In genomic region chr7:73555918-73556580, GRCm38 (mm10) we compare ENCODE assay signal across 9 mouse cellular contexts. TPM values are rescaled to one million over a fixed set of nuclear protein-coding genes. Genes with fewer than 3 reads are reported as not detected.
DNase-seq lines count a peak whose midpoint lies in the region; ATAC-seq and TF ChIP-seq lines count a peak whose summit lies in the region.
"Had no signal": no experiment of that assay in that cellular context is flagged by ENCODE, and none has a peak within 500 bp of the region (broad histone marks: within the 10 kb centered on the region; RNA-seq: fewer than 3 reads in every experiment).

No protein-coding gene starts in this region.

- TF ChIP-seq CTCF in E14TG2a.4 (conservative IDR thresholded peaks at IDR 0.05; ENCODE audit: low read length): no peak
- no peak for TF ChIP-seq CTCF in thymus, adult 2 months (IDR thresholded peaks at IDR 0.05; ENCODE audit: borderline replicate concordance, control insufficient read depth, extremely low read depth, insufficient read depth, low read length, poor library complexity)

- 0 out of 4 replicates have a peak overlapping the region, but pooled peaks of 1 of the 2 experiments have one; percentile 100 for H3K27ac ChIP-seq in heart, embryonic 14.5 days (replicated peaks in 1 of 2; ENCODE audit: control insufficient read depth in 1 of 2, insufficient read depth in 1 of 2, low read depth in 2 of 2, low read length in 2 of 2)
- peak overlapping the region; percentile 63; the same call in 1 of the 2 replicates for H3K27ac ChIP-seq in forebrain, embryonic 15.5 days (replicated peaks)
- peak overlapping the region; percentile 89 for H3K27ac ChIP-seq in macrophage
- H3K27ac ChIP-seq in thymus, adult 2 months (ENCODE audit: control insufficient read depth, insufficient read depth, low read length): no peak overlapping the region

- no peak for DNase-seq in heart, adult 11 months
- no peak for DNase-seq in left cerebral cortex, adult 8-10 months (ENCODE audit: low spot score in 2 of 2)
- DNase-seq in urinary bladder, adult 2 months (ENCODE audit: low spot score): no peak
- DNase-seq in thymus, adult 2 months: no peak
- DNase-seq: cerebellum, adult 9-11 months had no signal

- peaks cover 5 to 14% of the 10 kb centered on the region in 2 experiments; a peak in 2 of 4 replicates for H3K4me1 ChIP-seq in heart, embryonic 14.5 days (ENCODE audit: control insufficient read depth in 2 of 2, insufficient read depth in 2 of 2, low read length in 2 of 2)
- H3K4me1 ChIP-seq in E14TG2a.4 (replicated peaks; ENCODE audit: low read depth, low read length): peaks cover 46% of the 10 kb centered on the region
- H3K4me1 ChIP-seq in forebrain, embryonic 15.5 days: peaks cover 28% of the 10 kb centered on the region
- peaks cover 5% of the 10 kb centered on the region for H3K4me1 ChIP-seq in thymus, adult 2 months (replicated peaks; ENCODE audit: control insufficient read depth, insufficient read depth, low read length)

- ATAC-seq in heart, embryonic 14.5 days (ENCODE audit: insufficient number of reproducible peaks, insufficient read depth, low FRiP score, low read depth): no peak
- no peak for ATAC-seq in forebrain, embryonic 15.5 days (replicated peaks)

- H3K9me3 ChIP-seq in heart, embryonic 14.5 days (ENCODE audit: control insufficient read depth, low read length): no peaks in the 10 kb centered on the region
- no peaks in the 10 kb centered on the region for H3K9me3 ChIP-seq in E14TG2a.4 (ENCODE audit: low read length)
- H3K9me3 ChIP-seq in forebrain, embryonic 15.5 days: no peaks in the 10 kb centered on the region

- TF ChIP-seq POLR2A in thymus, adult 2 months (IDR thresholded peaks at IDR 0.05; ENCODE audit: control insufficient read depth, extremely low read depth, insufficient read depth, low read length, poor library complexity): no peak

- H3K4me2 ChIP-seq in heart, embryonic 14.5 days (ENCODE audit: low read length): peak overlapping the region; percentile 71
- peak overlapping the region; percentile 39 for H3K4me2 ChIP-seq in forebrain, embryonic 15.5 days (replicated peaks)

- peaks cover 19% of the 10 kb centered on the region for H3K36me3 ChIP-seq in heart, embryonic 14.5 days (ENCODE audit: control insufficient read depth, insufficient read depth, low read length)
- peaks cover 27% of the 10 kb centered on the region for H3K36me3 ChIP-seq in E14TG2a.4 (ENCODE audit: insufficient read depth, low read length)
- H3K36me3 ChIP-seq in forebrain, embryonic 15.5 days: no peaks in the 10 kb centered on the region
- H3K36me3 ChIP-seq in macrophage (ENCODE audit: inconsistent target): no peaks in the 10 kb centered on the region
- peaks cover 22% of the 10 kb centered on the region for H3K36me3 ChIP-seq in thymus, adult 2 months (ENCODE audit: control insufficient read depth, insufficient read depth, low read length)

- WGBS in heart, embryonic 14.5 days: 7% methylated on average over 4 of the region's 4 CpGs
- 7% methylated on average over 4 of the region's 4 CpGs for WGBS in forebrain, embryonic 15.5 days
- 5% methylated on average over 4 of the region's 4 CpGs for WGBS in macrophage (ENCODE audit: missing documents)
- WGBS in thymus, adult 2 months: 2% methylated on average over 4 of the region's 4 CpGs

- H3K79me2 ChIP-seq in macrophage (ENCODE audit: inconsistent target): peaks cover 66% of the 10 kb centered on the region

- peak overlapping the region in 1 of 2 experiments; percentile 100; a peak in 2 of 4 replicates for H3K4me3 ChIP-seq in heart, embryonic 14.5 days (ENCODE audit: control insufficient read depth in 1 of 2, insufficient read depth in 1 of 2, low read depth in 1 of 2, low read length in 2 of 2)
- peak overlapping the region; percentile 95 for H3K4me3 ChIP-seq in E14TG2a.4 (replicated peaks; ENCODE audit: low read length)
- H3K4me3 ChIP-seq in forebrain, embryonic 15.5 days: peak overlapping the region; percentile 69
- H3K4me3 ChIP-seq in macrophage (ENCODE audit: inconsistent target): peak overlapping the region; percentile 81
- no peak overlapping the region for H3K4me3 ChIP-seq in thymus, adult 2 months (ENCODE audit: control insufficient read depth, insufficient read depth, low read length)

- peak overlapping the region; percentile 100 for H3K9ac ChIP-seq in heart, embryonic 14.5 days (ENCODE audit: low read length)
- peak overlapping the region; percentile 100 for H3K9ac ChIP-seq in forebrain, embryonic 15.5 days (replicated peaks)

- H3K27me3 ChIP-seq in heart, embryonic 14.5 days (ENCODE audit: control insufficient read depth, insufficient read depth, low read length): no peaks in the 10 kb centered on the region
- no peaks in the 10 kb centered on the region for H3K27me3 ChIP-seq in E14TG2a.4 (ENCODE audit: insufficient read depth, low read length)
- H3K27me3 ChIP-seq in forebrain, embryonic 15.5 days: no peaks in the 10 kb centered on the region
- H3K27me3 ChIP-seq in thymus, adult 2 months (ENCODE audit: control insufficient read depth, insufficient read depth, low read length): no peaks in the 10 kb centered on the region

RNA-seq across cellular contexts. Expression of gene Chd2, which starts 14.4 kb away (rescaled TPM):
- 46.9 and 53.0 TPM in 2 replicates for polyA plus RNA-seq in heart, embryonic 14.5 days (2014; fragmentation: Nextera tagmentation; extraction: Ambion mirVana)
- 58.0 and 67.1 TPM in 2 replicates for polyA plus RNA-seq in forebrain, embryonic 15.5 days (2015; fragmentation: Nextera tagmentation; extraction: Ambion mirVana)
- 100 to 1,000 TPM; 403 to 732 (median 510) TPM for total RNA-seq in macrophage (2018; cell fraction: chromatin; rRNA removed)
- 10 to 100 TPM; 21.1 to 41.7 (median 26.6) TPM for total RNA-seq in macrophage (2018; cell fraction: cytosol; rRNA removed)
- total RNA-seq in macrophage (2018; cell fraction: nucleus; rRNA removed): 100 to 1,000 TPM; 110 to 331 (median 224) TPM
- polyA plus RNA-seq in macrophage (2018): 11.4 to 34.5 TPM (median 15.8 TPM) in 3 replicates
- 10 to 100 TPM; 45.2 to 57.4 (median 48.6) TPM for total RNA-seq in left cerebral cortex, adult 8-10 months (2022)
- 25.6 and 27.3 TPM in 2 replicates for polyA plus RNA-seq in urinary bladder, adult 2 months (2012; rRNA removed)
- 84.9 and 88.1 TPM in 2 replicates for polyA plus RNA-seq in thymus, adult 2 months (2012; rRNA removed)
